Mouse (Mus musculus) heart, adult 8-10 months (tissue): Measurements from ENCODE around the gene 2610301B20Rik. TPM values are rescaled to one million over a fixed set of nuclear protein-coding genes. Genes with fewer than 3 reads are reported as not detected.
"Not testable (repeated sequence)": the region's sequence is repeated elsewhere in the genome, so short reads cannot be mapped to it uniquely, and the experiment has no call there.

ENCODE experiments used
- DNase-seq: peaks from one replicate; pipeline ENCODE4 v3.0.0; 2022; ENCODE audit warnings: low spot score
- total RNA-seq, 4 experiments: library from RNA; stranded (reverse); gene quantifications; 2 replicates each; pipeline ENCODE4 v1.2.4; 2022

Gene 2610301B20Rik
- total RNA-seq, 4 experiments from 2014 or later = 6.1 to 9.5 (median 7.2) TPM

DNA sequence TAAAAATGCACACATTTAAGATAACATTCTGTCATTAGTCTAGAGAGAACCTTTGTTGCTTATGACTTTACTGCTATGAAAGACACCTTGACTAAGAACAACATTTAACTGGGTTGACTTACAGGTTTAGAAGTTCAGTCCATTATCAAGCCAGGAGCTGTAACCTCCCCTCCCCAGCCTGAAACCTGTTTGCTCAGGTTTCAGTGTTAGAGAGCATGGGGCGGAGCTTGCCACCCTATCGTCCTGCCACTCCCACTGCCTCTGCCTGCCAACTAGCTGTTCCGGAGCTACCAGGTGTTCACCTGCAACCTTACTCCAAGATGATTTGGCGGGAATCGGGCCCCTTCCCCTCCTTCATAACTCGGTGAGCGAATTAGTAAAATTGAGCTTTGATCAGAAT is 37.1 kb downstream of the 2610301B20Rik start:
- not testable (repeated sequence) for DNase-seq

DNA sequence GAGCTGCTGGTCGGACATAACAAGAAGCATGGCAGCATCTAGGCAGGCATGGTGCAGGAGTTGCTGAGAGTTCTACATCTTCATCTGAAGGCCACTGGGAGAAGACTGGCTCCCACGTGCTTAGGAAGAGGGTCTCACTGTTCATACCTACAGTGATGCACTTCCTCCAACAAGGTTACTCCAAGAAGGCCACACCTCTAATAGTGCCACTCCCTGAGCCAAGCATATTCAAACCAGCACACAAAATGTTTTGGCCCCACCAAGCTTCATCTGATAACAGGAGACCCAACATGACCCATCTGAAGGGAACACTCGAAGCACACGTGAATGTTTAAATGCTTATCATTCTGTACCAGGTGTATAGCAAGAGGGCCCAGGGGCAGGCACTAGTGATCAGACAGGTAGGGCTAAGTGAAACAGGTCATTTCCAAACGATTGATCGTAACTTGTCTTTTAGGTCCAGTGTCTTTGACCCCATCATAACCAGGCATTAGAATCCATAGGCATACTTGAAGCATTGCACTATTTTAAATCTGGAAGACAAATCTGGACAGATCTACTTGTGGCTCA is 37.7 kb downstream of the 2610301B20Rik start:
- no peak for DNase-seq

DNA sequence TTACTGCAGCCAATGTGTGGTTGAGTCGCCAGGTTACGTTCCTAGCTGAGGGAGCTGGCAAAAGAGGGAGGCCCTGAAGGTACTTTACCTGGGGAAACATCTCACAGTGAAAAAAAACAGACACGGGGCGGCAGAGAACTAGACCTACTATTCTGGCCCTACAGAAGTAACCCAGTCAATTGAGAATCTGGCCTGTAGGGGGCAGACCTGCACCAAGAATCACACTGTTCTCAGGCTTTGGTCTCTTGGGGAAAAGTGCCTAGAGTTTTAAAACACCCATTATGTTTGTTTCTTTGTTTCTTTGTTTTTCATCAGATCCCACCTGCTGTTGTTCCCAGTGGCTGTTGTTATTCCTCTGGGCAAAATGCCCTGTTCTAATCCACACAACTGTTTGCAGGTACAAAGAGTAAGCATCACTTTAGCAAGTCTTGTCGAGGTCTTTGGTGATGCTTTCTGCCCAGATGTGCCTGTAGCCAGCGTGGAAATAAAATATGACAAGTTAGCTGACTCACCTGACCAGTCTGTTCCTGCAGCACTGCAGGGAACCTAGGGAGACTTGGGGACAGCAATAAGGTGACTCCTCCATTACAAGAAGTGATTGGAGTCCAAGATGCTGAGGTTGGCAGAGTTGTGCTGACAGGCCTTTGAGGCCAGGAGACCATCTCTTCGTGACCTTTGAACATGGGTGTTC is 38.5 kb downstream of the 2610301B20Rik start:
- DNase-seq = peak; percentile 90

DNA sequence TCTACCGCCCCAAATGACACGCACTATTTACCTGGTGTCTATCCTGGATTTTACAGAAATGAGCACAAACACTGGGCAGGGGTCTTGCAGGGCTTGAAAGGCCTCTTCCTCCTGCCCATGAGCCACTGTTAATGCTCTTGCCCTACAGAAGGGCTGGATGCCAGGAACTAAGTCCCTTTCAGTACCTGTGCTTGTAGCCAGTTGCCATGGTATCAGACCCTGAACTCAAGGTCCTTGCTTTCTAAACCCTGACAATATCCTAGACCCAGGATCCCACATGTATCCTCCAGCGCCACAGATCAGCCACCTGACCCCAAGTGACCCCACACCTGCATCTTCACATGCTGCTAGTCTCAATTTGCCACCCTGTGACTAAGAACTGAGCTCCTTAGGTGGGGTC is 39.1 kb downstream of the 2610301B20Rik start:
- no peak for DNase-seq

DNA sequence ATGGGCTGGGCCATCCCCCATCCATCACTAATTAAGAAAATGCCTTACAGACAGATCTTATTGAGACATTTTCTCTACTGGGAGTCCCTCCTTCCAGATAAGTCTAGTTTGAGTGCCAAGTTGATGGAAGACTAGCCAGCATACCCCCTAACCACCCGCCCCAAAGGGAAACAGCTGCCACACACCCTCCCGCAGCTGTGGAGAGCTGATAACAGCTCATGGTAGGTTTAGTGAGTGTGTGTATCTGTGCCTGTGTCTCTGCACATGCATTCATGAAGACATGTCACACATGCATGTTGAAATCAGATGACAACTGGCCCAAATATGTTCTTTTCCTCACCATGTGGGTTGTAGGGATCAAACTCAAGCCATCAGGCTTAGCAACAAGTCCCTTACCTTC is 40.5 kb downstream of the 2610301B20Rik start:
- DNase-seq = no peak

DNA sequence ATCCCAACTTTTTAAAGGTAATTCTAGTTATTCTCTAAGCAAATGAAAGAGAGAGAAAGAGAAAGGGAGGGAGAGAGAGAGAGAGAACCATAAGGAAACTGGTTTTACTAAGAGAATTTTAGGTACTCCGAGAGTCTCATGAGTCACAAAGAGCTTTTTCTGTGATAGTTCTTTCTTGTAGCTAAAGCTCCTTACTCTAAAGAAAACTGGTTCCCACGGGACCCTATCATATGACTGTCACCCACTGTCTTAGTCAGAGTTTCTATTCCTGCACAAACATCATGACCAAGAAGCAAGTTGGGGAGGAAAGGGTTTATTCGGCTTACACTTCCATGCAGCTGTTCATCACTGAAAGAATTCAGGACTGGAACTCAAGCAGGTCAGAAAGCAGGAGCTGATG is 41.0 kb downstream of the 2610301B20Rik start:
- DNase-seq = no peak

DNA sequence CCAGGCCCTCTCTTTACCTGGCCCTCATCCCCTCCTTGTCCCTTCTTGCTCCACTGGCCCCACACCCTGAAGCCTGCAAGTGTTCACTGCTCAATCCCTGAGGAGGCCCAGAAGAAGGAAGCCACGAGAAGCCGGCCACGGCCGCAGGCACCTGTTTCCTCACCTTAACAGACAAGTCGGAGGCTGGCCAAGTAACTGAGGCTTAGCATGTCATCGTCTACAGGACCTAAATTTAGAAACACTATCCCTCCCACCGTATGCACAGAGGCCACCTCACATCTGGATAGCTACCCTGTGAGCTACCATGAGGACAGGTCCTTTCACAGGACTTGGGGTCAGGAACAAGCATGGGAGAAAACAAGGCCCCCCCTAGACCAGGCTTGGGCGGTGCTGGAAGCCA is 44.1 kb downstream of the 2610301B20Rik start:
- DNase-seq = no peak

DNA sequence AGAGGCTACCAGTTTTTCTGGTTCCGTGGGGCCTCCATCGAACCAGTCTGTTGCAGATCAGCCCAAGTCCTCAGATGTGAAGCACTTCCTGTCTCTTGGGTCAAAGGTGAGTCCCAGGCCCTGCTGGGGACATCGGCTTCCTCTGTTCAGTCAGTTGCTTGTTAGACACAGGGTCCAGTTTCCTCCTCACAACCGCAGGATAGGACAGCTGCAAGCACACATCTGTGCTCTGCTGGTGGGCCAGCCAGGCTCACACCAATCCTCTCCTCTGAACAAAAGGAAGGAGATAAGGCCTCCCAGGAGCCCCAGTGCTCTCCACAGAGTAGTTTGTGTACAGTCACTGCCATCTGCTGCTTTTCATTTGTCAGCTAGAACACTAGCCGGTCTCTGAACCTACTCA is 44.8 kb downstream of the 2610301B20Rik start:
- DNase-seq = no peak

DNA sequence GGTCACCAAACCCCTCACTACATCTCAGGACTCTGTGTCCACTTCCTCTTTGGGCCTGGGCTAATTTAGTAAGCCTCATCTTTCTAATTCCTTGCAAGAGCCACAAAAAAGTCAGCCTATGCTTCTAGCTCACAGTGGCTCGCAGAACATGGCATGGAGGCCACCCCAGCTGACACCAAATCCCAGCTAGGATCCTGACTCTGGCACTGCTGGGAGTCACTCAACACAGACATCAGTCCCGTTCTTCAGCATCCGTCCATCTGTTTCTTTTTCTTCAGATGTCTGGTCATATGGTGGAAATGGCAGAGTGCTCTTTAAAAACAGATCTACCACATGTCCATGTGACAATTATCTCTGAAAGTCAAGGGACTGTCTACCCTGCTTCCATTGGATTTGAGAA is 45.2 kb downstream of the 2610301B20Rik start:
- DNase-seq = no peak

DNA sequence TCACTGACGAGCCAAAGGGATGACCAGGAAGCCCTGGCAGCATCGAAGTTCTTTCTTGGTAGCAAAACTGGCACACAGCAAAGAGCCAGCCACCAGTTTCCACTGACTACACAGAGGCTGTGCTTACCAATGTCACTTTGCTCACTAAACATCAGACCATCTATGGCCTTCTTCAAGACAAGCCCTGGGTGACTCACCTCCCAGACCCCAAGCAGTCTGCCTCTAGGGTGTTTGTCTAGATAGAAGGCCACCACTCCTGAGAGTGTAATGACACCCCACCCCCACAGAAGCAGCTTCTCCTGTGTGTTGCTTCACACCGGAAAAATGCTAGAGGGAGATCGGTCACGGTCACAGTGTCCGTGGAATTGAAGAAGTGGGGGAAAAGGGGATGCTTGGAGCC is 45.7 kb downstream of the 2610301B20Rik start:
- no peak for DNase-seq

DNA sequence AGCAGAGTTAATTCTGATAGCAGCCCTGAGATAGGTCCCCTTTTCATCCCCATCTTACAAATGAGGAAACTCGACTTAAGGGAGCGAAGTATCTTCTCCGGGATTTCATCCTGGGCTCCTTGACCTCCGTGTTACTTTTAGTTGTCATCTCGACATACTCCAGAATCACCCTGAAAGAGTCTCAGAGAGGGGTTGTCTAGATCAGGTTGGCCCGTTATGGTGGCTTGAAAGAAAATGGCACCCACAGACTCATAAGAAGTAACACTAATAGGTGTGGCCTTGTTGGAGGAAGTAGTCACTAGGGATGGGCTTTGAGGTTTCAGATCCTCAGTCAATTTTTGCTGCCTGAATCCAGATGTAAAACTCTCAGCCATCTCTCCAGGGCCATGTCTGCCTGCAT is 46.3 kb downstream of the 2610301B20Rik start:
- DNase-seq = no peak

DNA sequence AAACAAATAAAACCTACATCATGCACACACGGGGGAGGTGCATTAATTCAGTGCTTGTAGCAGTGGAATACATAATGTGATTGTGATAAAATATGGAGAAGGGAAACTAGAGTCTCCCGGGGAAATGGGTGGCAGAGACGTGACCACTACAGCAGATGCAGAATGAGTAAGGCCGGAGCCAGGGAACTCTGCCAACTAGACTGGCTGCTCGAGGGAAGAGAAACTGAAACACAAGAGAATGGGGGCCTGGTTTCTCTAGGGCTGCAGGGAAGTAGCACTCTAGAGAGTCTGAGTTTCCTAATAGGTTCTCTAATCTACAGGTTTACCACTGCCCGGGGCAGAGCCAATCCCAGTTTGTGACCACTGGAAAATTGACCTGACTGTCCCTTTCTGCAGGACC is 48.9 kb downstream of the 2610301B20Rik start:
- peak; percentile 76 for DNase-seq

DNA sequence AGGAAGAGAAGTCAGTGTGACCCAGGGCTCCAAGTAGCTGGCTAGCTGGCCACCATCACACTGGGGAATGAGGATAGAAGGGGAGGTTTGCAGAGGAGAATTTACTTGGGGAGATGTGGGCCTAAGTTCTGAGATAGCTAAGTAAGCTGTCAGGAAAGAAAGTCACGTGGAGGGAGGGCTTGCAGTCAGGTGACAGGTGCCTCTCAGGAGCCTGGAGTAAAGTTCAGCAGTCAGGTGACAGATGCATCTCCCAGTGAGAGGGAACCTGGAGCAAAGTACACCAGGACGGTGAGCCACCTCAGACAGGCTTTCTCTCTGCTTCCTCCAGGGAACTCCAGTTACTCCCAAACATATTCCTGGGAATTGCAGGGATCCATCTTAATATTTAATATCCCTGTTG is 49.8 kb downstream of the 2610301B20Rik start:
- no peak for DNase-seq

DNA sequence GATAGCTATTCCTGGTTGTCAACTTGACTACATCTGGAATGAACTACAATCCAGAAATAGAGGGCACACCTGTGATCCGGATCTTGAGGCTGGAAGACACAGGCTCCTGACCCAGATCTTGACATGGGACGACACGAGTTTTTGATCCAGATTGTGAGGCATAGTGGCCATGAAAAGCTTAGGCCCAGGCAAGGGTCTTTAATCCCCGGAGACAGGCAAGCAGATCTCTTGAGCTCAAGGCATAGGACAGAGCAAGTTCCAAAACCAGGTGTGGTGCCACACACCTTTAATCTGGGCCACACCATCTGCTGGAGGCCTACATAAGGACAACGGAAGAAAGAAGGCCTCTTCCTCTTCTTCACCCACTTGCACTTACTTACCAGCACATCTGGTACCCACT is 50.2 kb downstream of the 2610301B20Rik start:
- no peak for DNase-seq

DNA sequence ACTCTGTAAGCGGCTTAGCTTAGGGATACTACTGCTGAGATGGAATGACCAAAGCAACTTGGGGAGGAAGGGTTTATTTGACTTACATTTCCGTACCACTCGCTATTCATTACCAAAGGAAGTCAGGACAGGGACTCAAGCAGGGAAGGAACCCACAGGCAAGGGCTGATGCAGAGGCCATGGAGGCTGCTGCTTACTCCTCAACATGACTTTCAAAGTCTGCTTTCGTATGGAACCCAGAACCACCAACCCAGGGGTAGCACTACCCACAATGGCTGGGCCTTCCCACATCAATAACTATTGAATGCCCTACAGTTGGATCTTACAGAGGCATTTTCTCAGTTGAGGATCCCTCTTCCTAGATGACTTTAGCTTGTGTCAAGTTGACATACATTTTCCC is 52.1 kb downstream of the 2610301B20Rik start:
- no peak for DNase-seq

DNA sequence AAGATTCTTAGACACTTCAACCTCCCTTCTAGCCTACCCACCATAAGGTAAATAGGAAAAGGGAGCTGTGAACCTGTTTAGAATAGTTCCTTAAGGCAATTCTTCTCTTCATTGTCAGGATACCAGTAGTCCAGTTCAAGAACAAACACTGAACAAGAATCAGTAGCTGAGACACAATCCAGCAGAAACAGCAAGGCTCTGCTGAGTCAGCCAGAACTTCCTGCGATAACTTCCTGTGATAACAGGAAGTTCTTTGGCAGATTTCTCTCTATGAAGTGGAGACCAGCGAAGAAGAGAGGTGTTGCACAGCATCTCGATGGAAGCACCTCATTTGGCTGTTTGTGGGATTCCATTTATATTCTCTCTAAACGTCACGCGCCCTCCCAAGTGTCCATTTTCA is 53.9 kb downstream of the 2610301B20Rik start:
- DNase-seq = no peak

DNA sequence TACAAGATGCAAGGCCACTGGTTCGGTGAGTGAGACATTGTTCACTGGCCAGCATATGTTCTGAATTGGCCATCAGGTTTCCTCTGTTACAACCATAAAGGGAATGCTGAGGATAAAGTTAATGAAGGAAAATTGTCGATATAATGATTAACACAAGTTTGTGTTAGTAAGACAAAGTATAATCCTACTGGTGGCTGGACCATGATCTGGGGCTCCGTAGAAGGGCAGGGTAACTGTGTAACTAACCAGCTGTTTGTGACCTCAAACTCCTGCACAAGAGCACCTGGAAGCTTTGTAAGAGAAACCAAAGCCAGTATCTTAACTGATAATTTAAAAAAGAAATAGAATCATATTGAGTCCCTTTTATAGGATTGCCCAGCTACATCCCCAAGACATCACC is 55.4 kb downstream of the 2610301B20Rik start:
- no peak for DNase-seq

DNA sequence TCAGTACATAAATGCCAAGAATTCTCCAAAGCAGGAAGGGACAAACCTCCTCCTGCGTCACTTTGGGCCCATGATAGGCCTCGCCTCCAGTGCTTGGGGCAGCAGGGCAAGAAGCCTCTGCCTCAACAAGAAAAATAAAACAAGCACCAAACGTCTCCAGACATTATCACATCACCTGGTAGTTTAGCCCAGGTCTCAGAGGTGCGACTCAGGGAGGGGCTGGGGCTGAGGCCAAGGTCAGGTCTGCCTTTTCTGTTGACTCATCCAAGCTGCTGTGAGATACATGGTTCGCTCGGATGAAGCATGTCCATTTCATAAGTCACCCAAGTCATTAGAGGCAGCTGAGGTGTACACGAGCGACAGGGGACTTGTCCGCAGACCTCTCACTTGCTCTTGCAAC is 56.7 kb downstream of the 2610301B20Rik start:
- no peak for DNase-seq

DNA sequence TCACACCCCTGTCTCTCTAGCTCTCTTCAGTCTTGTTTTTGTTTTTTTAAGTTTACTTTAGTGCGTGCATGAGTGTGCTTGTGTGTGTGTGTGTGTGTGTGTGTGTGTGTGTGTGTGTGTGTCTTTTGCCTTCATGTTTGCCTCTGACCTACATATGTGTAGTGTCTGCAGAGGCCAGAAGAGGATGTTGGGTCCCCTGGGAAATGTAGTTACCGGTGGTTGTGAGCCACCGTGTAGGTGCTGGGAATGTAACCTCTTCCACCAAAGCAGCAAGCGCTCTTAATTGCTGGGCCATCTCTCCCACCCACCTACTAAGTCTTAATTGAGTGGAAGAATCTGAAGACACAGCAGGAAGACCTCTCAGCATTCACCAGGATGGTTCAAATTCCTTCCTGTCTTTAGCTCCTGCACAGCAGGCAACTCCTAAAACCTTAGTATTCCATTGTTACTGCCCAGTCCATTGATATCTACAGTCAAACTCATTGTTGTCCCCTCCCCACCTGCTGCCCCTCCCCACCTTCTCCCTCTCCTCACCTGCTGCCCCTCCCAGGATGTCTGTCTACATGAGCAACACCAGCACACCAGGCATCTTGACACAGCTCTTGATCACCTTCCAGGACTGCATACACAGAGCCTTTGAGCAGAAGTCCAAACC is 57.9 kb downstream of the 2610301B20Rik start:
- DNase-seq = no peak

DNA sequence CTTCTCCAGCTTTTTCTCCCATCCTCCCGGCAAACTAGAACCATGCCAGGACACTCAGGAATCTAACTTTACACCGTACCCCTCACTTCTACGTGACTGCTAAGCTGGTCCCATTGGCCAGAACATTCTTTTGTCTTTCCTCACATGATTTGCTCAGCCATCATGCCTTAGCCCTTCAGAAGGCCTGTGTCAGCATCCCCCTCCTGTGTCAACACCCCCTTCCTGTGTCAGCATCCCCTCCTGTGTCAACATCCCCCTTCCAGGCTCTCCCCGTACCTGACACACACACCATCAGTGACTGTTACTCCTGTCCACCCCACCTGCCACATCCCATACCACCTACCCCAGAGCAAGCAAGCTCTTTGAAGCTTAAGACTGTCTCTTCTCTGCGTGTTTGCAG is 58.5 kb downstream of the 2610301B20Rik start:
- DNase-seq = no peak

DNA sequence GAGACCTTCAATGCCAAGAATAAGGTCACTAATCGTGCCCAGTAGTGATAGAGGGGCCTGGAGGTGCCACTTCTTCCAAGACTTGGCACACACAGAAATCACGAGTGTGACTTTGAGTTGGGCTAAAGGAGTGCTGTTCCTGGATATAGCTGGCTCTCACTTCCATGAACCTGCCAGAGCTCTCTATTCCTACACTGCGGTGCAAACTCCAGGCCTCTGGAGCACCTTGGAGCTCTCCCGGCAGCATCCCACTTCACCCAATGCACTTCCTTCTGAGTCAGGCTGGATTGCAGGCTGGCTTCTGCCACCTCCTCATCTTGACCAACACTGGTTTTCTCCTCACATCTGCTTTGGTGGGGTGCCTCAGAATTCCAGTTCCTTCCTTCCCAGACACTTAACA is 62.5 kb downstream of the 2610301B20Rik start:
- DNase-seq = no peak
